Mouse (Mus musculus): Measurements from ENCODE around the gene St6galnac3. TPM values are rescaled to one million over a fixed set of nuclear protein-coding genes. Genes with fewer than 3 reads are reported as not detected.

The St6galnac3 gene
- polyA plus RNA-seq (2014; fragmentation: Nextera tagmentation; extraction: Ambion mirVana) = 34.1 and 34.8 TPM in 2 replicates

DNA sequence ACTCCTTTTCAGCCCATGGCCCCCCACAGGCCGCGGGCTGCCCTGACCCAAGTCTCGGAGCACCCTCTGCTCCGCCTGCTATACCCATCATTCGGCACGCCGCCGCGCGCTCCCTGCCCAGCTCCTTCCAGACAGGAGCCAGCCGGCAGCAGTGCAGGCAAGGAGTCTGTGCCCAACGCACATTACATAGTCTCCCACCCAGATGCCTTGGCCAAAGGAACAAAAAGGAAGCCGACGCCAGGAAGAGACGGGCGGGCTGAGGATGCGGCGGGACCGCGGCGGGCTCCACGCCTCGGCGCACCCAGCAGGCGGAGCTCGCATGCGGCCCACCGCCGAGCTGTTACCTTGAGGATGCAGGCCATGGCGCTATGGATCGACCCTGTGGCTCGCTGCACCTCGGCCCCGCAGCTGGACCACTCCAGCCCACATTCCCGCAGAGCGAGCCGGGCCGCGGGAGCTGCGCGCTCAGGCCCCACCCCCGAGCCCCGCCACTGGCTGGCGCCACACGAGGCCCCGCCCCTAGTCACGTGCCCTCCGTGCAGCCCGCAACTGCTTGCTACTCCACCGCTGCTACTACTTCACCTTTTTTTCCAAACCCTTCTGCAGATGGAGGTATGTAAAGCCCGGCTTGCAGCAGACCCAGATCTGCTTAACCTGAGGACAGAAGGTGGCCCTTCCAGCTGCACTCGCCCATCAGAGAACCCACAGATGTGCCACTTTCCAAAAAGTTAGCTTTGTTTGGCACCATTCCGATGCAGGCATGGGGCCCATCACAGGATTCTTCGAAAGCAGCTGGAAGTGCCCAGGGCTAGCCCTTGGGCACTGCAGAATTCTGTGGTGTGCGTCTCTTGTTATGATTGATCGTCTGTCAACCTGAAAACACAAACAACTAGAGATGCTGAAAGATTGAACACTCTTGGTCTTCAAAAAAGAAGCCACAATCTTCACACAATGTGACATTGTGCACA lies at the start of gene St6galnac3:
St6galnac3 (minus strand) TSS at position 474 of the 968 bp plus-strand sequence.
- Histone ChIP-seq H3K9ac (peak within 1 kb of the TSS; percentile 69), H3K4me2 (peak within 1 kb of the TSS; percentile 91), H3K4me3 (ENCODE audit: low read depth, low read length) (peak within 1 kb of the TSS; percentile 74), H3K36me3 (ENCODE audit: insufficient read depth) (no peaks in the 10 kb centered on the region), H3K27ac (ENCODE audit: low read depth) (peak within 1 kb of the TSS; percentile 83), H3K4me1 (ENCODE audit: insufficient read depth) (peaks cover 10% of the 10 kb centered on the region), H3K27me3 (ENCODE audit: insufficient read depth, low read length) (no peaks in the 10 kb centered on the region), H3K9me3 (ENCODE audit: low read depth, low read length) (no peaks in the 10 kb centered on the region)
- ATAC-seq (ENCODE audit: insufficient read depth) (peak; percentile 98), DNase-seq (peak; percentile 92)
- 0 out of 2 replicates have a peak, but pooled peaks have one; percentile 10 for TF ChIP-seq CTCF (IDR thresholded peaks at IDR 0.05; ENCODE audit: low read depth)
- WGBS = 2% methylated on average over 56 of the region's 56 CpGs

DNA sequence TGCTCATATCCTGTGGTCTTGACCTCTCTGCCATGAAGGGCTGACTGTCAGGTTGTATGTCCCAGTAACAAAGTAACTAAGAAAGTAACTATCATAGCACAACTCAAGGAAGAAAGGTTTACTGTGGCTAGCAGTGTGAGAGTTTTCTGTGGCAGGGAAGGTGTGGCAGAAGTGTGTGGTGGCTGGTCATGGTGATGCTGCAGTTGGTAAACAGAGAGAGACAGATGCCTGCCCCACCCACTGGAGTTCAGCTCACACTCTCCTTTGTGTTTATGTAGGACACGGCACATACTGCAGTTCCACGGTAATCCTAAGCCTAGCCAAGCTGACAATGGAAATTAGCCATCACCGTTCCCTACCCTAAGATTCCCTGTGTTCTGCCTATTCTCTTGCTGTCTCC lies 49.6 kb upstream of the St6galnac3 start:
- Histone ChIP-seq H3K27ac (ENCODE audit: low read depth) (no peak overlapping the region), H3K4me1 (ENCODE audit: insufficient read depth) (no peaks in the 10 kb centered on the region), H3K4me3 (ENCODE audit: low read depth, low read length) (no peak overlapping the region), H3K9ac (no peak overlapping the region), H3K27me3 (ENCODE audit: insufficient read depth, low read length) (no peaks in the 10 kb centered on the region), H3K9me3 (ENCODE audit: low read depth, low read length) (no peaks in the 10 kb centered on the region), H3K36me3 (ENCODE audit: insufficient read depth) (no peaks in the 10 kb centered on the region), H3K4me2 (no peak overlapping the region)
- no peak for TF ChIP-seq CTCF (IDR thresholded peaks at IDR 0.05; ENCODE audit: low read depth)
- WGBS = 75% methylated on average over 3 of the region's 3 CpGs
- ATAC-seq (ENCODE audit: insufficient read depth) (no peak), DNase-seq (no peak)

DNA sequence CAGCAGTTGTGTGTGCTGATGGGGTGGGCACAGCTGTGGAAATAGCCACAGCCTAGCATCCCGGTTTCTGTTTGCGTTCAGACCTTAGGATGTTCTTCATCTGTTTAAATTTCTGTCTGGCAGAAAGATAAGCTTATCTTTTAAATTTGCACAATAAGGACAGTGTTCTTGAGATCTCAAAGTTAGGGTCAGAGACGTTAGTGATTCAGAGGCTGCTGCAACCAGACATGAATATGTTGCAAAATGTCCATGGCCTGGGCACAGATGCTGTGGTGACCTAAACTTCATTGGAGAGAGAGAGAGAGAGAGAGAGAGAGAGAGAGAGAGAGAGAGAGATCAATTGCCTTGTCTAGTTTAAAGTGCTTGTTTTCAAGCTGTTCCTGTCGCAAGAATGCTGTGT lies 46.5 kb upstream of the St6galnac3 start:
- TF ChIP-seq CTCF (IDR thresholded peaks at IDR 0.05; ENCODE audit: low read depth) = no peak
- Histone ChIP-seq H3K4me1 (ENCODE audit: insufficient read depth) (no peaks in the 10 kb centered on the region), H3K9me3 (ENCODE audit: low read depth, low read length) (no peaks in the 10 kb centered on the region), H3K4me2 (no peak overlapping the region), H3K27me3 (ENCODE audit: insufficient read depth, low read length) (no peaks in the 10 kb centered on the region), H3K9ac (no peak overlapping the region), H3K27ac (ENCODE audit: low read depth) (no peak overlapping the region), H3K36me3 (ENCODE audit: insufficient read depth) (no peaks in the 10 kb centered on the region), H3K4me3 (ENCODE audit: low read depth, low read length) (no peak overlapping the region)
- DNase-seq (no peak), ATAC-seq (ENCODE audit: insufficient read depth) (no peak)
- 25% methylated on average over 4 of the region's 4 CpGs for WGBS

DNA sequence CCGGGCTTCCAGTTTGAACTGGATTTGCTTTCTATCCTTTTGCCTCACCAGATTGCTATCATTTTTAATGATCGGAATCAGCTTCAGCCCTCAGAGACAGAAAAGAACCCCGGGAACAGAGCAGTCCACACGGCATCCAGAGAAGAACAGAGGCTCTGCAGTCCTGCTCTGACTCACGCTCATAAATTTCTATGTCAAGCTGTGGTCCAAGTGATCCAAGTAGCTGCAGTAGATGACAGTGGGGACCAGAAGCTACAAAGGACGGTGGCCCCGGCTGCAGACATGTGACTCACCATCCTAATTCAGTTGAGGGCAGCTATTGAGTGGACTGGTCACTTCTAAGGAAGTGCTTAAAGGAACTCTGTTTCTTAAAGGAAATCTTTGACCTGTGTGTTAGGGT lies 45.6 kb upstream of the St6galnac3 start:
- Histone ChIP-seq H3K27ac (ENCODE audit: low read depth) (no peak overlapping the region), H3K4me2 (no peak overlapping the region), H3K9me3 (ENCODE audit: low read depth, low read length) (no peaks in the 10 kb centered on the region), H3K36me3 (ENCODE audit: insufficient read depth) (no peaks in the 10 kb centered on the region), H3K9ac (no peak overlapping the region), H3K4me1 (ENCODE audit: insufficient read depth) (no peaks in the 10 kb centered on the region), H3K27me3 (ENCODE audit: insufficient read depth, low read length) (no peaks in the 10 kb centered on the region), H3K4me3 (ENCODE audit: low read depth, low read length) (no peak overlapping the region)
- 53% methylated on average over 7 of the region's 7 CpGs for WGBS
- DNase-seq (no peak), ATAC-seq (ENCODE audit: insufficient read depth) (no peak)
- TF ChIP-seq CTCF (IDR thresholded peaks at IDR 0.05; ENCODE audit: low read depth) = no peak

DNA sequence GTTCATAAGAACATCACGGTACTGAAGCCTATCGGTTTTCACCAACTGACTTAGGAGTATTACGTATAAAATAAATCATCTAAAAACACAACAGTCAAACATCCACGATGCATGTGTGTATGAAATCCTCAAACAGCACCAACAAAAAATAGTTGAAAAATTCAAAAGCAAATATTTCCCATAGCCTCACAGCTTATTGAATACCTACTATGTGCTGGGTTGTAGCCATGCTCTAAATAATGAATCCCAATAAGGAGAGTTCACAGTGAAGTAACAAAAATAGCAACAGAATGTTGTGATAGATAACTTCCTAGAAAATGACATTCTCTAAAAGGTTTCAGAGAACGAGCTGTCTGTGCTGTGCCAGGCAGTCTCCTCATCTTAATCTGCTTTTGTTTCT lies 44.2 kb upstream of the St6galnac3 start:
- 69% methylated on average over 5 of the region's 5 CpGs for WGBS
- TF ChIP-seq CTCF (IDR thresholded peaks at IDR 0.05; ENCODE audit: low read depth) = no peak
- DNase-seq (no peak), ATAC-seq (ENCODE audit: insufficient read depth) (no peak)
- no peaks in the 10 kb centered on the region for H3K27me3 ChIP-seq (ENCODE audit: insufficient read depth, low read length)
- no peak overlapping the region for H3K4me2 ChIP-seq
- H3K9me3 ChIP-seq (ENCODE audit: low read depth, low read length) = no peaks in the 10 kb centered on the region
- no peaks in the 10 kb centered on the region for H3K4me1 ChIP-seq (ENCODE audit: insufficient read depth)
- H3K9ac ChIP-seq = no peak overlapping the region
- no peak overlapping the region for H3K4me3 ChIP-seq (ENCODE audit: low read depth, low read length)
- H3K27ac ChIP-seq (ENCODE audit: low read depth) = no peak overlapping the region
- no peaks in the 10 kb centered on the region for H3K36me3 ChIP-seq (ENCODE audit: insufficient read depth)

DNA sequence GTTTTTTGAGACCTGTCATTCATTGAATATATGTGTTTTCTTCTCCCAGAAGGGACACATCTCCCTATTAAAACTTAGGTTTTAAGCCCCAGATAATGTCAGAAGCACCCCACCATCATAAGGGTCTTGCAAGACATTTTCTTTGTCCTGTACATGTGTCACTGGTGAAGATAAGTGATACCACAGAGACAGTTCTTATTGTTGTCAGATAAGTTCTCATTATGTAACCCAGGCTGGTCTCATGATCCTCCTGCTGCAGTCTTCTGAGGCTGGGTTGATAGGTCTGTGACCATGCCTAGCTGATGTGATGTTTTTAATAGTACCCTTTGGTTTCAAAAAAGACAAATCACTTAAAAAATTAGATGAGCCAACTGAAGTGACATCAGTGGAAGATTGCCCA lies 40.2 kb upstream of the St6galnac3 start:
- TF ChIP-seq CTCF (IDR thresholded peaks at IDR 0.05; ENCODE audit: low read depth) = no peak
- ATAC-seq (ENCODE audit: insufficient read depth) = no peak

DNA sequence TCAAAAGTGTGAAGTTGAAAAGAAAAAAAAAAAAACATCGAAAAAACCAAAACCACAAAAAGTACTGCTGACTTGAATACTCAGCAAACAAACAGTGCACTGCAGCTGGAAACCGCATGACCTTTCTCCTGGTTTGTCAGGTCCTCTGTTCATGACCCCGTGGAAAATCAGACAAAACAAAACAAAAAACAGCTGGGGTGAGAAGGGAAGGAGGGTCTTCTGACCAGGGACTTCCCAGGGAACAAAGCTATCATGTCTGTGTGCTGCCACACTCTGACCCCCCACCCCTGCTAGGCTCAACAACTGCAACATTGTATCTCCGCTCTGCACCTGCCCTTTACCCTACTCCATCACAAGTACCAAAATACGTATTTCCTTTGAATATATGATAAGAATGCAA lies 39.8 kb upstream of the St6galnac3 start:
- H3K4me2 ChIP-seq = no peak overlapping the region
- no peaks in the 10 kb centered on the region for H3K27me3 ChIP-seq (ENCODE audit: insufficient read depth, low read length)
- no peaks in the 10 kb centered on the region for H3K36me3 ChIP-seq (ENCODE audit: insufficient read depth)
- ATAC-seq (ENCODE audit: insufficient read depth) (no peak), DNase-seq (no peak)
- H3K4me1 ChIP-seq (ENCODE audit: insufficient read depth) = no peaks in the 10 kb centered on the region
- no peak overlapping the region for H3K9ac ChIP-seq
- no peak for TF ChIP-seq CTCF (IDR thresholded peaks at IDR 0.05; ENCODE audit: low read depth)
- H3K27ac ChIP-seq (ENCODE audit: low read depth) = no peak overlapping the region
- no peaks in the 10 kb centered on the region for H3K9me3 ChIP-seq (ENCODE audit: low read depth, low read length)
- WGBS = 47% methylated on average over 5 of the region's 5 CpGs
- H3K4me3 ChIP-seq (ENCODE audit: low read depth, low read length) = no peak overlapping the region

More for the DNA sequence above, 40.2 kb upstream of the St6galnac3 start:
- no peak overlapping the region for H3K9ac ChIP-seq
- H3K36me3 ChIP-seq (ENCODE audit: insufficient read depth) = no peaks in the 10 kb centered on the region
- H3K27ac ChIP-seq (ENCODE audit: low read depth) = no peak overlapping the region
- H3K27me3 ChIP-seq (ENCODE audit: insufficient read depth, low read length) = no peaks in the 10 kb centered on the region
- no peak overlapping the region for H3K4me2 ChIP-seq
- DNase-seq = no peak
- no peaks in the 10 kb centered on the region for H3K9me3 ChIP-seq (ENCODE audit: low read depth, low read length)
- H3K4me1 ChIP-seq (ENCODE audit: insufficient read depth) = no peaks in the 10 kb centered on the region
- no peak overlapping the region for H3K4me3 ChIP-seq (ENCODE audit: low read depth, low read length)
